Mouse (Mus musculus): ENCODE results near the gene Mmel1. TPM values are rescaled to one million over a fixed set of nuclear protein-coding genes. Genes with fewer than 3 reads are reported as not detected.

Gene Mmel1
- polyA plus RNA-seq, 1 experiment from 2014 or later: 0.23 TPM

DNA sequence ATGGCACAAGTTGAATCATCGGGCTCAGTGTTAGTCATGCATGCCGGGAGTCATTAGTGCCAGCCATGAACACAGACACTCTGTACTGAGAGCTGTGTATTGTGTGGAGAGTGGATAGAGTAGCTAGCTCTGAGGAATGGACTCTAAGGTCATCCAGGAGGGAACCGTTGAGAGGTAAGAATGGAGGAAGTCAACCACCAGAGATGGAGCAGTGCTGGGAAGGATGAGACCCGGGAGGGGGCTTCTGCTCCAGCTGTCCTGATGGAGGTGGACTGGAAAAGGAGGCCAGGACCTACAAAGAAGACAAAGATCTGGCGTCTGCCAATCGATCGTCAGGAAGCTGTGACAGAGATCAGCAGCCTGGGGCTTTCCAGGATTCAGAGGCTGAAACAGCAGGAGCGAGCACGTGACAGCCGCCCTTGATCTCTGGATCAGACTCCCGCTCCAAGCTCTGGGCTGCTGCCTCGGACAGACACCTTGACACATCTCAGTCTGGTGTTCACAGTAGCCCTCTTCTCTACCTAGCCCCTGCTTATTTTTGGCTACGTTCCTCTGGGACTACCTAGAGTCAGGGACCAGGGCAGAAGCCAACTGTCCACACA, 64.0 kb downstream of the Mmel1 start:
- no peak for ATAC-seq (ENCODE audit: insufficient number of reproducible peaks, low FRiP score, low TSS enrichment, low read depth)
- Histone ChIP-seq H3K9ac (no peak overlapping the region), H3K4me2 (no peak overlapping the region), H3K4me3 (no peak overlapping the region), H3K27me3 (no peaks in the 10 kb centered on the region), H3K4me1 (peaks cover 8% of the 10 kb centered on the region; the same call in 1 of the 2 replicates), H3K27ac (no peak overlapping the region), H3K9me3 (no peaks in the 10 kb centered on the region), H3K36me3 (no peaks in the 10 kb centered on the region)
- WGBS: 50% methylated on average over 13 of the region's 13 CpGs

DNA sequence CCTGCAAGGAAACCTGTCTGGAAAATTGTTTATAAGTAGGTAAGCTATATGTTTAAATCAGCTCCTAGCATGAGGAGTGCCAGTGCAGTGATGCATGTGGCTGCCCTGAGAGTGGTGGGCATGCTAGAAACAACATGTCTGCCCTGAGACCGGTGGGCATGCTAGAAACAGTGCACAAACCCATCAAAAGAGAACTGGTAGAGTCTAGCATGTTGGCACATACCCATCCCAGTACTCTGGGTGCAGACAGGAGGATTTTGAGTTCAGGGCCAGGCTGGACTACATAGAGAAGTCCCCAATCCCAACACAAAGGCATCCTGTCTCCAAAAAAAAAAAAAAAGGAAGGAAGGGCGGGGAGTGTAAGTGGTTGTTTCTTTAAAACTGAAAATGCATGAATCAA, 65.4 kb downstream of the Mmel1 start:
- no peak overlapping the region for H3K27ac ChIP-seq
- ATAC-seq (ENCODE audit: insufficient number of reproducible peaks, low FRiP score, low TSS enrichment, low read depth): no peak
- H3K36me3 ChIP-seq: no peaks in the 10 kb centered on the region
- H3K4me1 ChIP-seq: no peaks in the 10 kb centered on the region
- H3K27me3 ChIP-seq: no peaks in the 10 kb centered on the region
- 78% methylated on average over 2 of the region's 2 CpGs for WGBS
- no peak overlapping the region for H3K4me2 ChIP-seq
- no peak overlapping the region for H3K4me3 ChIP-seq
- no peaks in the 10 kb centered on the region for H3K9me3 ChIP-seq
- H3K9ac ChIP-seq: no peak overlapping the region

DNA sequence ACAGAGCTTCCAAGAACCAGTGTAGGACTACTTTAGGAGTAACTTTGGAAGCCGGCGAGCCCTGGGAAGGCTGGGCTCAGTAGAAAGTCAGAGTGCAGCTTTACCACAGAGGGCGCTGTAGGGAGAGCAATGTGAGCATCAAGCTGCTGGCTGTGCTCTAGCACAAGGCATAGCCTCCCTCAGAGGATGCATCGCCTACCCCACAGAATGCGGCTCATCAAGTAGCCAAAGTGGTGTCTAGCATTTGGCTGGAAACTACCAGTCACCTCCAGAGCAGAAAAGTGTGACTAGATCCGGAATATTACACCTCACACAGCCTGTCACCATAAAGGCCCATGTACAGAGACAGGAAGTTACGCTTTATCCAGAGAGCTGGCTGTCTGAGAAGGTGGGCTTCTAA, 66.4 kb downstream of the Mmel1 start:
- no peaks in the 10 kb centered on the region for H3K9me3 ChIP-seq
- no peak overlapping the region for H3K9ac ChIP-seq
- H3K27ac ChIP-seq: no peak overlapping the region
- no peaks in the 10 kb centered on the region for H3K36me3 ChIP-seq
- 73% methylated on average over 7 of the region's 7 CpGs for WGBS
- H3K4me1 ChIP-seq: no peaks in the 10 kb centered on the region
- ATAC-seq (ENCODE audit: insufficient number of reproducible peaks, low FRiP score, low TSS enrichment, low read depth): no peak
- no peak overlapping the region for H3K4me3 ChIP-seq
- no peak overlapping the region for H3K4me2 ChIP-seq
- no peaks in the 10 kb centered on the region for H3K27me3 ChIP-seq

DNA sequence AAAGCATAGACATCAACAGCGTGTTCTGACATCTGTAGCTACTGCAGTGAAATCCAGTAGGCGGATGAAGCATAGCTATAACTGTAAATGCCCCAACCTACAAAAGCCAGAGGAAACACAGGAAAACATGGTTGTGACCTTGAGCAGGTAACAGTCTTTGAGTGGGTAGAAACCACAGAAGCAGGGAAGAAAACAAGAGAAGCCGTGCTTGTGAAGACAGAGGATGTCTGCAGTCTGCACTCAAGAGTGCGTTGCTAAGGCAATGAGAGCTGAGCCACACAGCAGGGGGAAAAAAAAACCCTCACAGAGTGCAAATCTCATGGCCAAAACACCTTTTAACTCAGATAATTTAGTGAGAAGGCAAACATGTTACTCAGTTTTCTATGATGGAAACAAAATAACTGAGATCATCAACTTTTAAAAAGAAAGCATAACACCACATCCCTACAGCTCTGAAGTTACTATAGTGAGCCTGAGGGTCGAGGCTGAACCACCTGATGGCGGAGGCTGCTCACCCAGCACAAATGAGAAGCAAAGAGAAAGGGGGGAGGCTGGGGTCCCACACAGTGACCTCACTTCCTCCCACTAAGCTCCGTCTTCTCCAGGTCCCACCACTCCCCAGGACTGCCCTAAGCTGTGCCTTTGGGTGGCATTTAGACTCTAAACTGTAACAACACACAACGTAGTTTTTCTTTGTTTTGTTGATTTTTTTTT, 67.3 kb downstream of the Mmel1 start:
- Histone ChIP-seq H3K27me3 (no peaks in the 10 kb centered on the region), H3K9ac (no peak overlapping the region), H3K4me2 (no peak overlapping the region), H3K4me3 (no peak overlapping the region), H3K4me1 (no peaks in the 10 kb centered on the region), H3K27ac (no peak overlapping the region), H3K9me3 (no peaks in the 10 kb centered on the region), H3K36me3 (no peaks in the 10 kb centered on the region)
- WGBS: 56% methylated on average over 8 of the region's 8 CpGs
- no peak for ATAC-seq (ENCODE audit: insufficient number of reproducible peaks, low FRiP score, low TSS enrichment, low read depth)

- Histone ChIP-seq H3K9ac (no peak overlapping the region), H3K27me3 (no peaks in the 10 kb centered on the region), H3K36me3 (no peaks in the 10 kb centered on the region), H3K4me2 (no peak overlapping the region), H3K4me3 (no peak overlapping the region), H3K4me1 (no peaks in the 10 kb centered on the region), H3K9me3 (no peaks in the 10 kb centered on the region), H3K27ac (no peak overlapping the region)
- ATAC-seq (ENCODE audit: insufficient number of reproducible peaks, low FRiP score, low TSS enrichment, low read depth): no peak
- WGBS: 67% methylated on average over 1 of the region's 1 CpGs
Measured at GRCm38 (mm10) chr4:154937746-154938145, 68.4 kb downstream of the Mmel1 start.

GRCm38 (mm10) chr4:154940156-154940555, 70.8 kb downstream of the Mmel1 start:
- Histone ChIP-seq H3K27me3 (no peaks in the 10 kb centered on the region), H3K4me1 (0 out of 2 replicates have a peak, but pooled peaks cover 2% of the 10 kb centered on the region), H3K4me2 (no peak overlapping the region), H3K9ac (no peak overlapping the region), H3K4me3 (no peak overlapping the region), H3K9me3 (no peaks in the 10 kb centered on the region), H3K27ac (no peak overlapping the region), H3K36me3 (no peaks in the 10 kb centered on the region)
- ATAC-seq (ENCODE audit: insufficient number of reproducible peaks, low FRiP score, low TSS enrichment, low read depth): no peak
- 91% methylated on average over 2 of the region's 2 CpGs for WGBS

GRCm38 (mm10) chr4:154941831-154942230, 72.4 kb downstream of the Mmel1 start:
- H3K4me2 ChIP-seq: no peak overlapping the region
- H3K27ac ChIP-seq: no peak overlapping the region
- no peaks in the 10 kb centered on the region for H3K36me3 ChIP-seq
- no peak for ATAC-seq (ENCODE audit: insufficient number of reproducible peaks, low FRiP score, low TSS enrichment, low read depth)
- no peak overlapping the region for H3K9ac ChIP-seq
- H3K4me1 ChIP-seq: peaks cover 12% of the 10 kb centered on the region
- no peaks in the 10 kb centered on the region for H3K27me3 ChIP-seq
- 92% methylated on average over 5 of the region's 5 CpGs for WGBS
- H3K9me3 ChIP-seq: no peaks in the 10 kb centered on the region
- no peak overlapping the region for H3K4me3 ChIP-seq

DNA sequence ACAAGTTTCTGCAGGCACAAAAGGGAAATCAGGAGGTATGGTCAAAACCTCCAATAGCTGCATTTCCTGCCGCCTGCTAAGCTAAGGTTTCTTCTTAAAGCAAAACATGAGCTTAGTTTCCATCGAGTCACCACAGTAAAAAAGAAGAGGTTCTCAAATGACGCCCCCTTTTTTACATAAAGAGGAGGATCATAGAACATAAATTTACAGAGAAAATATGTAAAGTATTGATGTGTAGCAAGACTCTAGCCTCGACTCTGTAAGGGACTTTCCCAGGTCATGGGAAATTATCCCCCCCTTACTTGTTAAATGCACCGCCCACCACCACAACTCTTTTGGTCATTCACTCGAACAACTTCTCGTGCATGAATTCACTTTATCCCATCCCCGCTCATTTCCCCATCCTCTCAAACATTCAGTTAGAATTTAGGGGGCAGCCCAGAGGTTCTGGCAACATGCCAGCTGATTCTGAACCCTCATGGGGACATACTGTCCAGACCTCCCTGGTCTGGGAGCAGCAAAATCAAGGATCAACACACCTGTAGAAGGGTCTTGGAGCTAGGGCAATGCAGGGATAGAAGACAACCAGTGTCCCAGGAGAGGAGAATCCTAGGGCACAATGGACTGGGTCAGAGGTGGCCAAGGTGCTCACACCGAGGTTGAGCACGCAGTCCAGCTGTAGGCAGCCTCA, 73.4 kb downstream of the Mmel1 start:
- no peak for ATAC-seq (ENCODE audit: insufficient number of reproducible peaks, low FRiP score, low TSS enrichment, low read depth)
- 73% methylated on average over 10 of the region's 10 CpGs for WGBS
- H3K36me3 ChIP-seq: no peaks in the 10 kb centered on the region
- H3K27me3 ChIP-seq: no peaks in the 10 kb centered on the region
- no peaks in the 10 kb centered on the region for H3K9me3 ChIP-seq
- no peak overlapping the region for H3K9ac ChIP-seq
- no peak overlapping the region for H3K27ac ChIP-seq
- no peak overlapping the region for H3K4me3 ChIP-seq
- H3K4me1 ChIP-seq: peaks cover 12% of the 10 kb centered on the region
- H3K4me2 ChIP-seq: no peak overlapping the region

DNA sequence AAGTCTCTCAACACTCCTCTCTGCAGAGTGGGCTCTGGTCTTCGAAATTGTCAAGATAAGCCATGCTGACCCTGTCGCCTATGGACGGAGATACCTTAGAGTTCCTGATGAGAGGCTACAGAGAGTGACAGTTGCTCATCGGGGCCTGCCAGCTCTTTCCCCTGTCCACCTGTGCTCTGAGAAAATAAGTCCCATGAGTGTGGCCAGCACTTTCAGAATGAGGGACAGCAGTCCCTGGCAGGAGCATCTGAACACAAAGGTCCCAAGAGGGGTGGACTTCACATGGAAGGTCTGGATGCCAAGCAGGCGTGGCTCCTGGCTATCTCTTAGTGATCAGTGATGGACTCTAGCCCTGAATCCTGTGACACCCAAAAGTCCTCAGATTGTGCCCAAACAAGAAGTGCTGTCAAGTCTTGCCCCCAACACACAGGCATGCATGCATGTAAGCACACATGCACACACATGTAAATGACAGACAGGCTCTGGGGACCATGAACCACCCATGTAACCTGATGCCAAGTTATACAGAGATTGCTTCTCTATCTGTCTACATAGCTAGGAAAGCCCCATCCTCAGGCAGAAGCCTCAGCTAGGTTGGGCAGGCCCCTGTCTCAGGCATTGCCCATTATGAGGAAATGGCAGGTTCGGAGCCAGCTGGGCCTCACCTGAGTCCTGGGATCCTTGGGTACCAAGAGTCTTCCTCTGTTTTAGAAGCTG, 74.1 kb downstream of the Mmel1 start:
- Histone ChIP-seq H3K4me2 (no peak overlapping the region), H3K27ac (no peak overlapping the region), H3K4me3 (no peak overlapping the region), H3K27me3 (peaks cover 5% of the 10 kb centered on the region; the same call in 1 of the 2 replicates), H3K9me3 (no peaks in the 10 kb centered on the region), H3K4me1 (peaks cover 15% of the 10 kb centered on the region), H3K9ac (no peak overlapping the region), H3K36me3 (no peaks in the 10 kb centered on the region)
- ATAC-seq (ENCODE audit: insufficient number of reproducible peaks, low FRiP score, low TSS enrichment, low read depth): no peak
- WGBS: 81% methylated on average over 6 of the region's 6 CpGs

- Histone ChIP-seq H3K9me3 (no peaks in the 10 kb centered on the region), H3K4me1 (peaks cover 18% of the 10 kb centered on the region), H3K4me3 (no peak overlapping the region), H3K27ac (no peak overlapping the region), H3K27me3 (peaks cover 12% of the 10 kb centered on the region; the same call in 1 of the 2 replicates), H3K4me2 (no peak overlapping the region), H3K36me3 (no peaks in the 10 kb centered on the region), H3K9ac (no peak overlapping the region)
- 24% methylated on average over 2 of the region's 2 CpGs for WGBS
- ATAC-seq (ENCODE audit: insufficient number of reproducible peaks, low FRiP score, low TSS enrichment, low read depth): peak; percentile 68; the same call in 1 of the 2 replicates
Measured at GRCm38 (mm10) chr4:154944121-154944590, 74.8 kb downstream of the Mmel1 start.

Measured in limb, embryonic 15.5 days (tissue).